Comparison of ENCODE assay signal across 7 mouse cellular contexts in the genomic region with DNA sequence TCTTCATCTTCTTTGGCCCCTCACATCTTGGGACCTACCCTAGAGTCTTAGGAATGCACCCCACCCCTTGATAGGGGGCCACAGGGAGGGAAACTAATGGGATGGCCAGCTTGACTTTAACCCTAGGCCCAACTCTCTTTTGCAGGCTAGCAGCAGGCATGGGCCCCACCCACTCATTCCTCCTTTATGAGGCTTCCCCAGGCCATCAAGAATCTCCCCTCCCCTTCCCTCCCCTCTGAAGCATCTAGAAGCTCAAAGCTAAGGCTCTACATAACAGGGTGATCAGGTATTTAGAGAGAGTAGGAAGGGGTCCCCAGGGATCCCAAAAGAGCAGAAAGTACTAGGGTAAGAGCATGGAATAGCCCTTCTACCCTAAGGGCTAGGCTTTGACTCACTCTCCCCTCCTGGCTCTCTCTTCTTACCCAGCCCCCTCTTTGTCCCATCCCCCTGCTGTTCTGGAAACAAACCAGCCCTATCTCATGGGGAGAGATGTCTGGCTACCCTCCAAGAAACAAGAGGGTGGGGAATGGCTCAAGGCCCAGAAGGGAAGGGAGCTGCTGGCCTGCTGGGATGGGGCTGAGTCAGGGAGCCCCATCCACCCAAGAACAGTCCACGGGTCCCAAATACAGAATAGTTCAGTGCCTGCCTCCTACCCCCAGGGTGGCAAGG. TPM values are rescaled to one million over a fixed set of nuclear protein-coding genes. Genes with fewer than 3 reads are reported as not detected.
DNase-seq lines count a peak whose midpoint lies in the region; ATAC-seq and TF ChIP-seq lines count a peak whose summit lies in the region.

No protein-coding gene starts in this region.

- peak overlapping the region; percentile 70 for H3K27ac ChIP-seq in heart, embryonic 10.5 days
- peak overlapping the region; percentile 59 for H3K27ac ChIP-seq in limb, embryonic 10.5 days

- POLR2A ChIA-PET in Patski (lab: Charles Lee), result interaction anchor here (1.0 to 2.4 kb wide), 2 partner anchors 16 to 37 kb away, joined by 3 to 17 read pairs; partner anchors contain the start of gene Cd81

- H3K79me2 ChIP-seq in myocyte (ENCODE audit: control insufficient read depth, insufficient read depth), result no peaks in the 10 kb centered on the region

- no peak for TF ChIP-seq CTCF in Patski (IDR thresholded peaks at IDR 0.05)

- no peaks in the 10 kb centered on the region for H3K36me3 ChIP-seq in heart, embryonic 10.5 days
- H3K36me3 ChIP-seq in limb, embryonic 10.5 days, result no peaks in the 10 kb centered on the region
- no peaks in the 10 kb centered on the region for H3K36me3 ChIP-seq in myocyte (ENCODE audit: control insufficient read depth, insufficient read depth)

- CTCF ChIA-PET in Patski (lab: Charles Lee), result interaction anchor here (0.8 to 1.4 kb wide), 3 partner anchors 38 to 71 kb away, joined by 4 read pairs; no protein-coding TSS in a partner anchor

- H3ac ChIP-seq in myocyte (ENCODE audit: control insufficient read depth, insufficient read length), result no peak overlapping the region

- peak overlapping the region; percentile 77 for H3K4me2 ChIP-seq in myocyte (ENCODE audit: low read depth)

- in situ Hi-C loops in Patski (cut with MboI; ENCODE audit: low pct_unique_long_range_greater_than_20kb), result loop anchor here (5.0 to 25.0 kb wide), 2 partner anchors 36 to 629 kb away; partner anchors contain the start of genes Cd81, Ctsd and Gm49369

- H3K27me3 ChIP-seq in Patski (no peaks in the 10 kb centered on the region), myocyte (ENCODE audit: control insufficient read depth, insufficient read depth, insufficient read length) (no peaks in the 10 kb centered on the region)
- no peaks in the 10 kb centered on the region for H3K27me3 ChIP-seq in heart, embryonic 10.5 days (ENCODE audit: insufficient read depth, poor library complexity, severe bottlenecking)
- H3K27me3 ChIP-seq in limb, embryonic 10.5 days (ENCODE audit: low read depth, poor library complexity, severe bottlenecking), result no peaks in the 10 kb centered on the region

- TF ChIP-seq POLR2A in myocyte (IDR thresholded peaks at IDR 0.05; ENCODE audit: insufficient read length, low read depth), result no peak

- H3K4me3 ChIP-seq in heart, embryonic 10.5 days, result 0 out of 2 replicates have a peak overlapping the region, but pooled peaks have one; percentile 1
- no peak overlapping the region for H3K4me3 ChIP-seq in limb, embryonic 10.5 days
- H3K4me3 ChIP-seq in myocyte, result no peak overlapping the region

- peak; percentile 90 for DNase-seq in Patski (ENCODE audit: low read depth, low spot score)
- peak; percentile 67 for DNase-seq in brain, embryonic 18.5 days (ENCODE audit: low read depth, low spot score)
- no peak for DNase-seq in heart, embryonic 10.5 days (ENCODE audit: low spot score)
- DNase-seq in kidney, adult 9 months, result peak; percentile 76
- no peak for DNase-seq in limb, embryonic 10.5 days (ENCODE audit: low spot score)
- DNase-seq in spleen, postnatal 14 days (ENCODE audit: low spot score in 2 of 2), result no peak

- ATAC-seq in Patski, result no peak

- 10% methylated on average over 1 of the region's 1 CpGs for WGBS in heart, embryonic 10.5 days
- 18% methylated on average over 1 of the region's 1 CpGs for WGBS in limb, embryonic 10.5 days

- no peaks in the 10 kb centered on the region for H3K9me3 ChIP-seq in heart, embryonic 10.5 days
- H3K9me3 ChIP-seq in limb, embryonic 10.5 days (replicated peaks), result no peaks in the 10 kb centered on the region

- peaks cover 62% of the 10 kb centered on the region for H3K4me1 ChIP-seq in heart, embryonic 10.5 days
- peaks cover 31% of the 10 kb centered on the region for H3K4me1 ChIP-seq in limb, embryonic 10.5 days

TF ChIP-seq in myocyte, 11 proteins besides CTCF, POLR2A, EP300 and RAD21:
- TF ChIP-seq TCF3 (IDR thresholded peaks at IDR 0.05; ENCODE audit: insufficient read length, low read depth) (no peak), USF1 (IDR thresholded peaks at IDR 0.05; ENCODE audit: low read depth) (no peak), SRF (IDR thresholded peaks at IDR 0.05; ENCODE audit: control insufficient read depth, insufficient read length, low read depth) (no peak), POLR2AphosphoS2 (IDR thresholded peaks at IDR 0.05; ENCODE audit: insufficient read length, low read depth) (no peak), TCF12 (IDR thresholded peaks at IDR 0.05; ENCODE audit: insufficient read depth, poor library complexity, severe bottlenecking) (no peak), E2F4 (IDR thresholded peaks at IDR 0.05; ENCODE audit: insufficient read depth) (no peak), MAX (IDR thresholded peaks at IDR 0.05; ENCODE audit: low read depth) (no peak), MYOG (IDR thresholded peaks at IDR 0.05; ENCODE audit: control insufficient read depth in 1 of 3, insufficient read depth in 1 of 3, insufficient read length in 2 of 3, low read depth in 2 of 3) (no peak), CEBPB (IDR thresholded peaks at IDR 0.05; ENCODE audit: insufficient read depth, poor library complexity, severe bottlenecking) (no peak), MYOD1 (IDR thresholded peaks at IDR 0.05; ENCODE audit: control insufficient read depth in 1 of 3, insufficient read length in 2 of 3, low read depth in 2 of 3) (no peak), REST (IDR thresholded peaks at IDR 0.05; ENCODE audit: insufficient read depth, insufficient read length) (no peak)
TF ChIP-seq in myocyte: peak in this region for 0.

RNA-seq across cellular contexts. Expression of gene Tspan32, which starts 11.0 kb away (rescaled TPM):
- polyA plus RNA-seq in Patski (2021), result 0.14 TPM
- polyA plus RNA-seq in heart, embryonic 10.5 days (2016; fragmentation: Nextera tagmentation; extraction: Ambion mirVana), result 19.3 and 21.1 TPM in 2 replicates
- 5.5 TPM in 2 replicates for polyA plus RNA-seq in limb, embryonic 10.5 days (2016; fragmentation: Nextera tagmentation; extraction: Ambion mirVana)
- polyA plus RNA-seq in myocyte (2012; fragmentation: generic; extraction: Trizol), result 59.5 TPM

RNA-seq across cellular contexts. Expression of gene Cd81, which starts 36.6 kb away (rescaled TPM):
- 622 TPM for polyA plus RNA-seq in Patski (2021)
- polyA plus RNA-seq in heart, embryonic 10.5 days (2016; fragmentation: Nextera tagmentation; extraction: Ambion mirVana), result 472 and 583 TPM in 2 replicates
- polyA plus RNA-seq in limb, embryonic 10.5 days (2016; fragmentation: Nextera tagmentation; extraction: Ambion mirVana), result 267 and 310 TPM in 2 replicates
- polyA plus RNA-seq in myocyte (2012; fragmentation: generic; extraction: Trizol), result 744 TPM

RNA-seq across cellular contexts. Expression of gene Ascl2, which starts 46.8 kb away (rescaled TPM):
- polyA plus RNA-seq in Patski (2021) (0.08 TPM), myocyte (2012; fragmentation: generic; extraction: Trizol) (not detected)
- polyA plus RNA-seq in heart, embryonic 10.5 days (2016; fragmentation: Nextera tagmentation; extraction: Ambion mirVana), result 1.1 and 1.2 TPM in 2 replicates
- polyA plus RNA-seq in limb, embryonic 10.5 days (2016; fragmentation: Nextera tagmentation; extraction: Ambion mirVana), result 0.26 and 0.40 TPM in 2 replicates

RNA-seq across cellular contexts. Expression of gene Tssc4, which starts 53.2 kb away (rescaled TPM):
- polyA plus RNA-seq in Patski (2021) (42.0 TPM), myocyte (2012; fragmentation: generic; extraction: Trizol) (78.6 TPM)
- polyA plus RNA-seq in heart, embryonic 10.5 days (2016; fragmentation: Nextera tagmentation; extraction: Ambion mirVana), result 78.0 and 99.5 TPM in 2 replicates
- 145 and 157 TPM in 2 replicates for polyA plus RNA-seq in limb, embryonic 10.5 days (2016; fragmentation: Nextera tagmentation; extraction: Ambion mirVana)

Comparison
In these comparisons a context has a peak if more than half of its experiments do, and no peak if none do; other contexts are left out.
1. DNase-seq: peak in Patski (single experiment), brain, embryonic 18.5 days (single experiment) and kidney, adult 9 months (single experiment); none in heart, embryonic 10.5 days (single experiment), limb, embryonic 10.5 days (single experiment) and spleen, postnatal 14 days (0 of 2).